Mouse (Mus musculus) heart, adult 18-20 months (tissue): ENCODE results near the gene Usp25. TPM values are rescaled to one million over a fixed set of nuclear protein-coding genes. Genes with fewer than 3 reads are reported as not detected.

ENCODE experiments used
- DNase-seq, 2 experiments: peaks; one replicate each; pipeline ENCODE4 v3.0.0; 2021 to 2022; ENCODE audit warnings: mixed read lengths in 1 of 2
- long read RNA-seq, 2 experiments: library from polyadenylated mRNA; stranded (forward); transcript quantifications; one replicate each; pipeline ENCODE4 v2.0.0; 2021
- total RNA-seq, 2 experiments: library from RNA; stranded (reverse); gene quantifications; 2 replicates each; pipeline ENCODE4 v1.2.3; 2021

Gene Usp25
- total RNA-seq, result 10 to 100 TPM; 60.1 to 70.9 TPM
- long read RNA-seq, experiment 1, full-length matches to known transcripts, result 6 of 46 reads
- long read RNA-seq, experiment 1, partial matches to known transcripts, result 19 of 46 reads
- long read RNA-seq, experiment 1, other reads (novel, unspliced or antisense), result 21 of 46 reads
- long read RNA-seq, experiment 2, full-length matches to known transcripts, result 5 of 24 reads
- long read RNA-seq, experiment 2, partial matches to known transcripts, result 8 of 24 reads
- long read RNA-seq, experiment 2, other reads (novel, unspliced or antisense), result 11 of 24 reads

- peak; percentile 92 to 95 for DNase-seq
These were observed at the start of gene Usp25 for GRCm38 (mm10) chr16:77013427-77014320. Gene Usp25, plus strand, starts transcription at chr16:77013706.

- DNase-seq, result no peak
These were observed 45.8 kb upstream of the Usp25 start for GRCm38 (mm10) chr16:76967593-76968275.

GRCm38 (mm10) chr16:76971211-76971610, 42.3 kb upstream of the Usp25 start:
- DNase-seq, result no peak

DNA sequence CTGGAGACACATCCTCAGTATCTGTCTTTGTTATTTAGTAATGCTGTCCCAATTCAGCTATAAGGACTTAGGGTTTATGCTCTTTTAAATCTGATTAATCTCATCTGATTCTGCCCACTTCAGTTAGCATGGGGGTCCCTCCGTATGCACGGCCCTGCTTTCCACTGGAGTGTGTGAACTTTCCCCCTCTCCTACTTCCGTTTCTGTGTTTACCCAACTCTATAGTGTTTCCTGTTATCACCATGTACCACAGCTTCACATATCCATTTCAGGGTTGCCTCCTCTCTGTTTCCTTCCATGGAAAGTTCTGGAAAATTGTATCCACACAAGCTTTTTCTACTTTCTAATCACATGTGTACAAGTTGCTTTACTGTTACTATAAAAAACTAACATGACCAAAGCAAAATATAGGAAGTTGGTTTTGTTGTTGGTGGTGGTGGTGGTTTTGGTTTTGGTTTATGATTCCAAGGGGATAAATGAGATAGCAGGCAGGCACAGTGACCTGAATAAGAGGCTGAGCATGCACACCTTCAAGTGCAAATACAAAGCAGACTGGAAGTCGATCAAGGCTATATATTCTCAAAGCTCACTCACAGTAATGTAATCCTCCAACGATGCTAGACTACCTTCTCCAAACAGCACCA, 36.6 kb upstream of the Usp25 start:
- no peak for DNase-seq

DNA sequence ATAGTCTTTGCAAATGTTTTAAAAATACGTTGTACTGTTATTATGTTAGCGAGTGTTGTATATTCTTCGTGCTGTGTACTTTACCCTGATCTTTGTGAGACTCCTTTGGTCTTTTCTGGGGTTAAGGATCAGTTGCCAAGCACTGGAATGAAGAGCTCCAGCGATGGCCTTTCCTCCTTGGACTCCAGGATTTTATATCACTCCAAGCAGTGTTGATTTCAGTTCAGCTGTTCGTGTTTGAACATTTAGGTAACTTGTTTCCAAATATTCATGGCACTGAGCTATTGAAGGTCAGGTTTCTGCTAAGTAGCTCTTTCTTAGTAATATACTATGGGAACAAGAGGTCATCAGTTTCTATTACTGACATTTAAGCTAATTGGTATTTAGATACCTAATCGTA, 29.8 kb upstream of the Usp25 start:
- DNase-seq, result no peak

GRCm38 (mm10) chr16:76987711-76988110, 25.8 kb upstream of the Usp25 start:
- no peak for DNase-seq

DNA sequence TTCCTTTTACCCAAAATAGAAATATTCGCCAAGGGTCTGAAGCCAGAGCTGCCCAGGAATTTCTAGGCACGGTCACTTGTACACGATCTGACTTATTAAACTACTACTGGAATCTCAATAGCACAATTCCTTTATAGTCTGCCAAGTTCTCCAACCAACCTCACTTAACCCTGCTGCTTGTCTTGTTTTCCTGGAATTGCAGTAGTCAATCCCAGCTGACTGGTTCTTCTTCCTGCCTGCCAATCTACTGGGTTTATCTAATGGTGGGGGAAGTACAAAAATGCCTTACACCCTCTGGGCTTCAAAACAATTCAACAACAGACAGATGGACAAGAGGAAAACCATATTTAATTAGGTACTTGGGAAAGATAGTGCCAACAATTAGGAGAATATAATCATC, 9.6 kb upstream of the Usp25 start:
- DNase-seq, result no peak

DNA sequence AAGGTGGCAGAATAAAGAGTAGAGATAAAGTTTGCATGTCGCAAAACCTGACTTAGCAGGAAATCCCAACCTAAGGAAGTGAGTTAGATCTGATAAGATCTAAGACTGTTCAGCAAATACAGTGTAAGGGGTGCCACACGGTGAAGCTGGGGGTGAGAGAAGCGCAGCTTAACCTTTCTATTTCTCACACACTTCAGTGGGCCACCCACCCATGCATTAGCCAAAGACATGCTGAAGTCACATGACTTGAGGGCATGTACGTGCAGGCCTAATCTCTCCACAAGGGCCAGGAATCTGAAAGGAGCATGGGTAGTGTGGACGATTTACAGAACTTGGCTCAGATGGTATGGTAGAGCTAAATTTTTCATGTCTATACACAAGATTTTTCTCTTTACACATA, 4.3 kb upstream of the Usp25 start:
- no peak for DNase-seq

DNA sequence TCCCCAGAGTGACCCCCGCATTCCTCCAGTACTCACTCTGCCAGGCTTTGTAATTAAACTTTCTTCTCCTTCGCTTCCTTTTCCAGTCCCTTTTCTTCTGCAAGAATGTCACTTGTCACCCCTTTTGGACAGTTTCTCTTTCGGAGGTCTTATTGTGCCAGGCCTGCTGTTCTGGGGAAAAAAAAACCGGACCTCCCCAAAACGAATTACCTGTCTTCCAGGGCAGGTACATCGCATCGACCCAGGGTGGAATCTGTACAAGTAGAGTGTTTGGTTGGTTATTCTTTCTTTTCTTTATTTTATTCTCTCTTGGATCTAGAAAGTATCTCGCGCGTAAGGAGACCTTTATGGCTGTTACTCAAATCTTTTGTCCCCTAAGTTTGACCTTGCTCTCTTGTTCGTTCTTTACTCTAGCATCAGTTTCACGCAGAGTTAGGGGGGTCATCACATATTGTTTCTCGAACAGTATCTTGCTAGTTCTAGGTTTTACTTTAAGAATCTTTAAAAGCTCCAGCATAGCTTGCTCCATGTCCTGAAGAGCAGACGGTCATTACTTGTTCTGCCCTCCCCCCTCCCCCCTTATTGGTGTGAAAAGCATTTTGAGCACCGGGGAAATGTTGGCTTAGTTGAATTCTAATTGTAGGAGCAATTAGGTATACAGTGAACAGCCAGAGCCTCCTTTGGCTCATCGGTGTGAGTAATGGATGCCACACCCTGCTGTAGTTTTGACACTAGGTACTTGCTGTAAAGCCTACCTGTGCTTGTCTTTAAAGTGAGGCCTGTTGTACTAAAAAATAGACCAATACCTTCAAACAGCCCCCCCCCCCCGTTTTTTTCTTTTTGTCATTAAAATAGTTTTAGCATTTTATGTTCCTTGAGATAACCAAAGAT, 1.1 kb downstream of the Usp25 start:
- DNase-seq, result peak in 1 of 2 experiments; percentile 71

- DNase-seq, result no peak
These were observed 2.2 kb downstream of the Usp25 start for GRCm38 (mm10) chr16:77015380-77016346.

GRCm38 (mm10) chr16:77017931-77018330, 4.4 kb downstream of the Usp25 start:
- DNase-seq, result peak in 1 of 2 experiments; percentile 34

DNA sequence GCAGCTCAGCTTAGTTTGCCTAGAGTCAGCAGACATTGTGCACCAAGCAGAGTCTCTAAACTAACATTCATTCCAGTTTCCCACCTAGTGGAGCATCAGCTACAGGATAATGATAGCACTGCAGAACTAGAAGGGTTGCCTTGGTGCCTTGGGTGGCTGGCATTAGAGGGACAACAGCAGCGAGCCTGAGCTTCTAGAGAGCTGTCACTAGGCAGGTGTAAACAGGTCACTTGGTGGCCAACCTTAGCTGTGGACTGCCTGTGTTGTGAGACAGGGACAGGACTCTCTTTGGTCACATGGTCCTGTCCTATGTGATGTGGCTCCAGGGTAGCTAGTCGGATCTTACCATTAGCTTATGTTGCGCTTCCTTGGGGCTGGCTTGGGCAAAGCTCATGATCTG, 6.7 kb downstream of the Usp25 start:
- DNase-seq, result no peak

DNA sequence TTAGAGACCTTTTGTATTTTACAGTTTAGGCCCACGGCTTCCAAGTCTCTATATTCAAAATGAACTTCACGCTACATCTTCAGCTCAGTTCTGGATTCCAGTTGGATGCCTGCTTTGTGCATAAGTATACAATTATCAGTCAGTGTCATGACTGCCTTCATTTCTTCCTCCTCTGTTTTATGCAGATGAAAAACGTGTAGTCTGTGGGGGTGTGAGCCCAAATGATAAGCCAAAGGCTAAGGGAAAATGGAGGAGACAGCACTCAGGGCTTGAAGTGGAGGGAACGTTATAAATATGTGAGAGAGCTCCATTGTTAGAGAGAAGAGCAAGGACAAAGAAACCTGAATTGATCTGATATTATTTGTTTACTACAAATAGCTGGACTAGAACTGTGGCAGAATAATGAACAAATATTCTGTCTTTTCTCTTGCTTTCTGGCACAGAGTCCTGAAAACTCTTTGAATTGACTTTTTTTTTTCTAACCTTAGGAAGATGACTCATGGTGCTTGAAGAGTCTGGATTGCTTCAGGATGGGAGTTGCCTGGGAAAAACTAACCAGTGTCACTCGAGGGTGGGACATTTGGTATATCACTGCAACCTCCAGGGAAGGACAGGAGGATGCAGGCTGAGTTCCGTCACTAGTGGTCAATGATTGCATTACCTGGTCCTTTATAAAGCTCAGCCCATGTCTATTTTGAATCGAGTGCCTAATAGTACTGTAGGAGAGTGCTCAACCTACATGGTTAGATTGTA, 10.3 kb downstream of the Usp25 start:
- DNase-seq, result peak in 1 of 2 experiments; percentile 61

DNA sequence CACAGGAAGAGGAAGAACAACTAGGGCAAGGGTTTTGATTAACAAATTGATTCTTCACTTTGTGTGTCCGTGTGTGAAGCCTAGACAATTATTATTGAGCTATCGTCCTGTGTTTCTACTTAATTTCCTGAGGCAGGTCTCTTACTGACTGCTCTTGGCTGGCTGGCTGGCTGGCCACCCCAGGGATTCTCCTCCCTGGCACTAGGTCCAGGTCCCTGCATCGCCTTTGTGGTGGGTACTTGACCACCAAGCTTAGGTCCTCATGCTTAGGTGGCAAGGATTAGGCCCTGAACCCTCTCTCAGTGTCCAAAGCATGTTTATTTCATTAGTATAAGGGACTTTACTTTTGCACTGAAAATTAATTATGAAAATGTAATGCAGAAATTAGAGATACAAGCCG, 12.6 kb downstream of the Usp25 start:
- no peak for DNase-seq

DNA sequence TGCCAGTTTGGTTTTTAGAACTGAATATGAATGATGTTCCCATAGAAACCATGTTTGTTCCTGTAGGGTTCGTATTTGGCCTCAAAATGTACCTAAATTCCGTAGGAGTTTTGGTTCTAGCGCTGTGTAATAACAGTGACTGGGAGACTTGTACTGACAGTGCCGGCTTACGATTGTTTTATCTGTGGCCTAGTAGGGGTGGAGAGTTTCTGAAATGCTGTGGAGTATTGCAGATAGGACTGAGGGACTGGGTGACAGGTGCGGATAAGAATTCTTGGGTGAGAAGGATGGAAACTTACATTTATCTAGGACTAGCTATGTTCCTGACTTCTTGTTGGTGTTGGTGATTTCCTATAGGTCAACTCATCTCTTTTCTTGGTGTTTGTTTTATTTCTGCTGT, 13.4 kb downstream of the Usp25 start:
- DNase-seq, result no peak

GRCm38 (mm10) chr16:77027976-77028686, 14.6 kb downstream of the Usp25 start:
- no peak for DNase-seq

DNA sequence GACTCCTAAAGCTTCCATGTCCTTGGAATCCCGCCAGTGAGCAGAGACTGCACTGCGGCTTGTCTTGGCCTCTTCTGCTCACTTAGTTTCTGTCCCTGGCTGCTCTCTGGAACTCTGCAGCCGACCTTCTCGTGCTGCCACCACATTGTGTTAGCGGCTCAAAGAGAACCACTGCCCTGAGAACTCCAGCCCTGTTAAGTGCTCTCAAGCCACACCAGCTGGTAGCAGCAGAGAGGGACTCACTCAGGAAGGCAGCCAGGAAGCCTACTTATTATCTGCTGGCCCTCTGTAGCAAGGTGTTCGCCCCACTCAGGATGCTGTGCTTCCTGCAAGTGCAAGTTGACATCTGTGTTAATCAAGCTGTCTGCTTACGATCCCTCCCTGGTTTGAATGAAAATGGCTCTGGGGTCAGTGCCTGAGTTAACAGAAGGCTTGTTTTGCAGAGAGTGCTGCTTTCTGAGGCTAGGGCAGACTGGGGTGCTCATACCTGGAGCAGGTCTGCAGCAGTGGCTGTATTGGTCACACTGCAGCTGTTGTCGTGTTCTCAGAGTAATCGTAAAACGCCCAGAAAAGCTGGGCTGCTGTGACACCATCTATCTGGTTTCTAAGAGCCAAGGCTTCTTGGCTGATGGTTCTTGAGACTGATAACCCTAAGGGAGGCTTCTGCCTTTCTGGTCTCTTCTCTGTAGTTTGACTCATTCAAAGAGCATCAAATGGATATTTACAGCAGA, 15.3 kb downstream of the Usp25 start:
- peak; percentile 83 to 84 for DNase-seq

- no peak for DNase-seq
These were observed 16.9 kb downstream of the Usp25 start for GRCm38 (mm10) chr16:77030435-77030834.
